17 mouse cellular contexts compared by ENCODE assay signal in the genomic region with DNA sequence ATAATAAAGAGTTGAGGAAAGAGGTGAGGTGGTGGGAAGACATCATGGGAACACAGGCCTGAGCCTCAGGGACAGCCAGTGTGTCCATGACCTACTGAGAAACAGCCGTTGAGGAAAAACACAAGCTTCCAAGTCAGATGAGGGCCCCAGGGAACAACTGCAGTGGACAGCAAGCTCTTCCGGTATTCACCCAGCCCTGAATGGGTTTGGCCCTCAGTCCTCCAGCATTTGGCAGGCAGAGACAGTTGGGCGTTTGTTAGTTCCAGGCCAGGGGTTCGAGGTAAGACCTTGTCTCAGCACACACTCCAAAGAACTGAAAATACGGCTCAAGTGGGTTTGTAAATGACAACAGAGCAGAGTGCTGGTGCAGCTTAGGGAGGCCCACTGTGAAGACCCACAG. TPM values are rescaled to one million over a fixed set of nuclear protein-coding genes. Genes with fewer than 3 reads are reported as not detected.
"Had no signal": no experiment of that assay in that cellular context is flagged by ENCODE, and none has a peak within 500 bp of the region (broad histone marks: within the 10 kb centered on the region; RNA-seq: fewer than 3 reads in every experiment).

No protein-coding gene starts in this region.

- H3K4me3 ChIP-seq: kidney, embryonic 15.5 days; limb, embryonic 13.5 days; midbrain, embryonic 10.5 days; neural tube, embryonic 13.5 days had no signal

- H3K27me3 ChIP-seq: kidney, embryonic 15.5 days; limb, embryonic 13.5 days; neural tube, embryonic 13.5 days had no signal

- DNase-seq: kidney, postnatal 14 days; left cerebral cortex, postnatal 4 days; lung, embryonic 14.5 days; lung, postnatal 10 days; lung, postnatal 4 days; midbrain, embryonic 14.5 days; retina, postnatal 1 day; right cerebral cortex, postnatal 4 days; thymus, adult 18-20 months; thymus, postnatal 14 days had no signal

- H3K9me3 ChIP-seq: kidney, embryonic 15.5 days; limb, embryonic 13.5 days; midbrain, embryonic 10.5 days; neural tube, embryonic 13.5 days had no signal

- H3K4me1 ChIP-seq: limb, embryonic 13.5 days had no signal

- H3K27ac ChIP-seq: kidney, embryonic 15.5 days; limb, embryonic 13.5 days; liver, embryonic 14.5 days; midbrain, embryonic 10.5 days; neural tube, embryonic 13.5 days had no signal

- H3K4me2 ChIP-seq: kidney, embryonic 15.5 days; limb, embryonic 13.5 days; lung, embryonic 14.5 days; neural tube, embryonic 13.5 days had no signal

- H3K9ac ChIP-seq: kidney, embryonic 15.5 days; limb, embryonic 13.5 days; liver, embryonic 14.5 days; lung, embryonic 14.5 days; neural tube, embryonic 13.5 days had no signal

RNA-seq across cellular contexts. Expression of gene Ppm1n, which starts 26.4 kb away (rescaled TPM):
- total RNA-seq: left cerebral cortex, adult 18-20 months; megakaryocyte, adult 5-6 weeks had no signal
- polyA plus RNA-seq: limb, embryonic 13.5 days; lung, embryonic 14.5 days had no signal

RNA-seq across cellular contexts. Expression of gene Rtn2, which starts 29.0 kb away (rescaled TPM):
- total RNA-seq: megakaryocyte, adult 5-6 weeks had no signal

RNA-seq across cellular contexts. Expression of gene Gpr4, which starts 41.1 kb away (rescaled TPM):
- total RNA-seq: megakaryocyte, adult 5-6 weeks had no signal
